Mouse (Mus musculus) cerebellum, adult 11 months (tissue): ENCODE results near the gene Psmb5.
A peak's percentile ranks its signal among the peaks of the same experiment; 100 is the strongest.

ENCODE experiments used
- DNase-seq: peaks from one replicate; pipeline ENCODE4 v3.0.0; 2022

The Psmb5 gene

DNA sequence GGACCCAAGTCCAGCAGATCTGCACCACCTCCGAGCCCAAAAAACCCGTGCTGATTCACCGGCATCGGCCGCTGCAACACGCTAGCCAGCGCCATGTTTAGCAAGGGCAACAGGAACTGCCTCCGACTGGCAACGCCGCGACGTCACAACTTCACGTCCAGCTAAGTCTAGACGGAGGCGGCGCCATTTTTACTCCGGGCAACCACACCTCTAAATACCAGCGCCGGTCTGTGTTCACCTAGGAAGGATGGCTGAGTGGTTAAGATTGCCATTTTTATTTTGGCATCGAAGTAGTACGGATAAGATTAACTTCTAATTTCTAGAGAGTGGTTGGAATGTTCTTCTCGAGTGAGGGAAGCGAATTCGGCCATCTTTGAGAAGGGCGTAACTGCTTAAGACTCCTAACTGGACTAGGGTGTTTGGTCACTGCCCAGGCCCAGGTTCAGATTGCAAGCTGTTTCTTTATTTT lies at the start of gene Psmb5:
Gene Psmb5, minus strand, starts transcription at position 126 of the 469 bp plus-strand sequence.
- peak; percentile 88 for DNase-seq

DNA sequence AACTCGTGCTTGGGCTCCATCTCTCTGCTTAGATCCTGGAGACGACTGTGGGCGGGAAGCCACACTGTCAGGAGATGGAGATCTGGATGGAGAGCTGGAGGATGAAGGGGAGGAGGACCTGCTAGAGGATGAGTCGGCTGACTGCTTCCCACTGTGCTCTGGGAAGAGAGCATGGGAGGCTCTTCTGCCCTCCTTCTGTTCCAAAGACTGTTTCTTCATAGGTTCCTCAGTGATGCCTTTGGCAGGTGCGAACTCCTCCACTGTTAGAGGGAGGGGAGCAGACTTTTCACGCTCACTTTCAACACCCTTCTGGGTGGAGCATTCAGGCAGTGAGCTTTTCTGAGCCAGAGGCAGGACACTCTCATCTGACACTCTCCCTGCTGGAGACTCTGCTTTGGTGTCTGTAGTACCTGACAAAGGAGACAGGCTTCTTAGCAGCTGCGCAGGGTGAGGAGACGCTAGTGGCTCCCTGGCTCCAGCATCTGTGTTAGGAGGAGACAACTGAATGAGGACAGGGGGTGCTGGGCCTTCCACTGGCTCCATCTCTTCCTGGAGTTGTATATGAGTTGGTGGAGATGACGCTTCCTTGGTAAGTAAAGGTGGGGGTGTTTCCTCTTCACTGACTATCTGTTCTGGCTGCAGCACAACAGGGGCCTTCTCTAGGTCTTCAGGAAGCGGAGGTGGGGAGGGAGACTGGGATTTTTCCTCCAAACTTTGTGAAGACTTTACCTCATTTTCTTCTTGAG lies 46.8 kb upstream of the Psmb5 start:
- DNase-seq, result no peak

DNA sequence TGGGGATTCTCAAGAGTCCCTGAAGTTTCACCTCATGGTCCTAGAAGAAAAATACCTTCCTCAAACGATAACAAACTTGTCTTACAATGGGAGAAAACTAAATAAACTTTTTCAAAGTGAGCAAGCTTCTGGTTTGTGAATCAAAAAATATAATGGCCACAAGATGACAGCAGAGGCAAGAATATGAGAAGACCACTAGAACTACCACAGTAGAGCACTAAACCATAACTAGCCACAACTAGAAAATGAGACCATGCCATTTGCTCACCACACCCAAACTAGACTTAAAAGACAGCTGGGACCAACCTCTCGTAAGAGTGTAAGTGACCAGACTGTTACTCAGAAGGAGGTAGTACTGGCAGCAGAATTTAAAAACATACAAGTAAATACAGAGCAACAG lies 42.2 kb upstream of the Psmb5 start:
- DNase-seq, result no peak

DNA sequence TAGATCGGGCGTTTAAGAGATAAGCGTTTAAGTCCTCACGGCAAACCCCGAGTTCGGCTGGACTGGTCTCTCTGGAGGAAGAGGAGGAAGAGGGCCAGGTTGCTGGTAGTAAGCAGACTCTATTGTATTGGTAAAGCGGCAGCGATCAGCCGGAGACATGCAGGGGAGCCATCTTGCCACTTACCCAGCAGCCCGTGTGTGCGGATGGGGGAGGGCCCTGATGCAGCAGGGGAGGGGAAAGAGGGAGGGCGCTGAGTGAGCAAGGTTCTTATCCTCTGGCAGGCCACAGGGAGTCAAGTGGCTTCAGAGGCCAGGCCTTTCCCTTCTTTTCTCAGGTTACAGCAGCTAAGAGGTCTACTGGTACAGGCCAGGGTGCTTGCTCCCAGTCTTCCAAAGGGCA lies 35.7 kb upstream of the Psmb5 start:
- DNase-seq, result peak; percentile 79

DNA sequence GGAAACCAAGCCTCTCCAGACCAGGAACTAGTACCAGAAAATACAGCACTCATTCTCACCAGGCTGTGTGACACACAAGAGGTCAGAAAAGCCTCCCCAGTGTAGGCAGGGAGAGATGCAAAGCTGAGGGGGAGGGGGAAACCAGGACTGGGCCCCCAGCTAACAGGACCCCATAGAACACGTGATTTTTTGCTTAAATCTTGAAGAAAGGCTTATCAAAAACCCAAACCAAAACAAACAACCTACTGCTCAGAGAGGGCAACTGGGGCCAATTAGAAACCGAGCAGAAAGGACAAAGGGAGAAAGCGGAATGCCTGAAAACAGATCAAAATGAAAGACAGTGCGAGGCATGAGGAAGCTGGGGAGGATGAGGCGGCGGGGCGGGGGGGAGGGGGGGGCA lies 35.0 kb upstream of the Psmb5 start:
- DNase-seq, result no peak

DNA sequence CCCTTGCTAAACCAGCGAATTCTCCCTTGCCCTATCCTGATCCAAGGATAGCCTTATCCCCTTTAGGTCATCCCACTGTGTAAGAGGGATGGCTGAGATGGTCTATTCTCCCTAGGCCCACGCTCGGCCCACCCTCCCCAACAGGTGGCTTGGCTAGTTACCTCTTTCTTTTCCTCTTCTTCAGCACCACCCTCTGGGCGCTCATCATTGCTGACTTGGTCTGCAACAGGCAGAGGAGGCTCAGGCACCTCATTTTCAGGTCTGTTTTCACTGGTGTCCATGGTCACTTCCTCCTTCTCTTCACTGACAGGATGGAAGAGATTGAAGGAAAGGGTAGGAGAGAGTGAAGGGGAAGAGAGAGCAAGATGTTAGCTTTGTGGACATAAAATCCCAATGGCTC lies 33.7 kb upstream of the Psmb5 start:
- DNase-seq, result no peak

DNA sequence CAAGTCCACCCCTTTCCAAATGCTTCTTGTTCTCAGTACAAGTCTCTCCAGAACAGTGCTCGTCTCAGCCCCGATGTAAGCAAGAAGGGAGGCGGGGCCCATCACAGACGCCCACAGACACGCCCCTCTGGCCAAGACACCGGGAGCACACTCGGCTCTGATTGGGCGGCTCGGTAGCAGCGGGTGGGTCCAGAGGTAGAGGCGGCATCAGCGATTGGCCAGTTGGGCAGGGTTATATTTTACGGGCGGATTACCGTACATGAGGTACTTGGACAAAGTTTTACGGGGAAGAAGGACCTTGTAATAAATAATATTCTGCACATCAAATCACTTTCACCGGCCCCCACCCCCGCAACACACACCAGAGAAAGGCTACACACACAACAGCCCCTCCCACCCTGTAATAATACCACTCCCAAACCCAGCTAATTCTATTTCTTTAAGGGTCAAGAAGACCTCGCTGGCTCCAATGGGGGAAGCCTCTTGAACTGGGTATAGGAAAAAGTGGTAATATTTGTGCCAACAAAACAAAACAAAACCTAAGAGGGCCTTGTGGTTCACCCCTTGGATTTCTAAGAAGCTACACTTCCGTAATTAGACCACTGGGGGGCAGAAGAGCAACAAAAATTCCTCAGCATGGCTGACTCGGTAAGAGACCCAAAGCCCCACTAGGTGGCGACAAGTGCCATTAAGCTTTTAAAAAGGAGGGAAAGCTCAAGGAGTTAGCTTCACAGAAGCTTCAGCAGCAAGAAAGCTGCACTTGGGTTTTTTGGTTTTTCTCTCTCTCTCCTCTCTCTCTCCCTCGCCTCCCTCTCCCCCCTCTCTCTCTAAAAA lies 33.0 kb upstream of the Psmb5 start:
- DNase-seq, result peak; percentile 77

DNA sequence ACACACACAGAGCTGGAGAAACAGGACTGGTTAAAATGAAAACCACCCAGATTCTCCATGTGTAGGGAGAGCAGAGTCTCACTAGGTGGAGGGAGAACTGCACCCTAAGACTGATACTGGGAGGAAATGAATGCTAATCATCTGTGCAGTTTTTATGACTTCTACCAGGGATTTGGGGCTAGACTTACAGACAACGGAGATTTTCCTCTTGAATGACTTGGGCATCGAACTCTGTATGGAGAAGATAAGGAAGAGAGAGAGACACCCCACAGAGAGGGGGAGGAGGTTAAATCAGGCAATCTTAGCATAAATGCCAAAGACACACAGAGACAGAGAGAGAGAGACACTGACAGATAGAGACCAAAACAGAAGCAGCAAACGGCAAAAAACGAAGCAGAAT lies 30.1 kb upstream of the Psmb5 start:
- DNase-seq, result no peak

DNA sequence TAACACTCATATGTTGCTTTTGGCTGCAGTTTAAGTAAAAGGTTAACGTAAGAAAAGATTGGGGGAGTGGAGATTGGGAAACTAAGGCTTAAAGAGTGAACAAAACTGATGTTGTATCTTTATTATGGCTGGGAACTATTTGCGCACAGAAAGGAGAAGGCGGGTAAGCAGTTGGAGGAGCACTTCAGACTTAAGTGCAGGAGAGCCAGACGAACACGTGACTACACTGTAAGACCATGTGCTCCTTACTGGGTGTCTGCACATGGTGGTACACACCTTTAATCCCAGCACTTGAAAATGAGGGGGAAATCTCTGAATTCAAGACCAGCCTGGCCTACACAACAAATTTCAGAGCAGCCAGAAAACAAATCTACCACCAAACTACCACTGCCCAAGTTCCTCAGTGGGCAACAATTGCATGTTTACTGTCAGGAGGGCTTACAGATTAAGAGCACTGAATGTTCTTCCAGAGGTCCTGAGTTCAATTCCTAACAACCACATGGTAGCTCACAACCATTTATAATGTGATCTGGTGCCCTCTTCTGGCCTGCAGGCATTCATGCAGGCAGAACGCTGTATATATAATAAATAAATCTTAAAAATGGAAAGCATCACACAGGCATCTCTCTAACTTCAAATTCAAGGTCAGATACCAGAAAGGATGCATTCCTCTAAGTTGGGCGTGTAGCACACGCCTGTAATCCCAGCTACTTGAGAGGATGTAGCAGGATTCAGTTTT lies 29.2 kb upstream of the Psmb5 start:
- DNase-seq, result no peak

DNA sequence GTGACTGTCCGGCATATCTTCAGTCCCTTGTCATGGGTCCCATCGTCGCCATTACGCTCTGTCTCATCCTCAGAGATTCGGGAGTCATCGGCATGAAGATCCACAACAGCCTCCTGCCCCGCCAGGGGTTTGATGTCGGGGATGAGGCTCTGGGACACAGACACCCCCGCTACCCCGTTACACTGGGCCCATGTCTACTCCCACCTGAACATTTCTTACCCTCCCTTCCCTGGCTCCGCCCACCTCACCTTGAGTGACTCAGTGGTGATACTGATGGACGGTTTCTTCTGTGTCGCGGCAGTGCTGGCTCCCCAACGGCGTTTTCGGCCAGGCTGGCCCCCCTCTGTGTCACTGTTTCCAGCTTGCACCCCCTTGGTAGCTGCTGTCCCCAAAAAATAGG lies 28.6 kb upstream of the Psmb5 start:
- DNase-seq, result no peak

DNA sequence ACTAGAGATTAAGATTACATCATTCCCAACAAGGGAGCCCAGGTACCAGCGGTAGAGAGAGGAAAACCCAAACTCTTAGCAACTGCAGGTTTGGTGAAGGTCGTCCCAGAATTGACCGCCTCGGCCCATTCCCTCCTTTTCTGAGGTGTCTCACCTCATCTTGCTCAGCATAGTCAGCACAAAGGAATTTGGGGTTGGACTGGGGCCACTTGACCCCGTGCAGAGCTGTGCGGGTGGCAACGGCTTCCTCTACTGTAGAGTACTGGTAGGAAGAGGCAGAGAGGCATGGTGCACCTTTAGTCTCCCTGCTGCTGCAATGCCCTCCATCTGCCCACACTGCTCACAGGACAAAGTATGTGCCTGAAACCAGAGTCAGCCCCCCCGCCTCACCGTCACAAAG lies 26.5 kb upstream of the Psmb5 start:
- DNase-seq, result no peak

DNA sequence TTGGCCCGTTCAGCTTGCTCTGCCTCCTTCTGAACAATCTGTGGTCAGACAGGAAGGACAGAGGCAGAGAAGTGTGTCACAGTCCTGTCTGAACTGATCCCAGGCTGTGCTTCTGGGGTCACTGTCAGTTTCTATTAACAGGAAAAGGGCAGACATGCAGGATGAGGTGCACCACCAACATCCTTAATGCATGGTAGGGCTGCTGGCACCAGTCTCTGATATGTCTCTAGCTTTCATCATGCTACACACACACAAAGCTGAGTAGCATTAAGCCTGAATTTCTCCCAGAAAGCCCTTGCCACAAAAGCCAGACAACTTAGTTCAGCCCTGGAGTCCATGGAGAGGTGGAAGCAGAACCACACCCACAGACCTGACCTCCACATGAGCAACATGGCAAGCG lies 25.2 kb upstream of the Psmb5 start:
- no peak for DNase-seq

DNA sequence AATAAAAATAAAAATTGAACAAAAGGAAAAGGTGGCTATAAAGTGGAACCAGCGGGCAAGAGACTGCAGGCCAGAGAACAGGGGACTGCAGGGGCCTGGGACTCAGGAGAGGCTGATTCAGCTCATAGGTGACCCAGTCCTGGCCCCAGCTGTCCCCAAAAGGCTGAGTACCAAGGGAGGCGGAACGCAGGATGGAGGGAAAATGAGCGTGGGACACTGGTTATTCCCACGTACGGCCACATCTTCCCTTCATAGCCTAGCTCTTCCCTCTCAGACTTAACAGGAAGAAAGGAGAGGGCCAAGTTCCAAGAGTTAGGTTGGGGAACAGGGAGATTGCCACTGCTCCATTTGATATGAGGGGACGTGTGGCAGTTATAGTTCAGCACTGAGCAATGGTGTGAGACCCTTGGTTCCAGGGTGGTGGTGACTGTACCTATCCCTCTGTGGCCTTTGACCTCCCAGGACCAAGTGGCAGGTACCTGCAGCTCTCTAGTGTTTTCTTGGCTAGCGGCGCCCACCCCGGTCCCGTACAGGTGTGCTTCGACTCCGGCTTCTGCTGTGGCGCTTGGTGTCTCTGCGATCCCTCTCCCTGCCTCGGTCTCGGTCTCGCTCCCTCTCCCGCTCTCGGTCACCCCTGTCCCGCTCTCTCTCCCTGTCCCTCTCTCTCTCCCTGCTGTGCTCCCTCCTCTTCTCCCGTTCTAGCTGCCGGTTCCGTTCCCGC lies 24.6 kb upstream of the Psmb5 start:
- no peak for DNase-seq

DNA sequence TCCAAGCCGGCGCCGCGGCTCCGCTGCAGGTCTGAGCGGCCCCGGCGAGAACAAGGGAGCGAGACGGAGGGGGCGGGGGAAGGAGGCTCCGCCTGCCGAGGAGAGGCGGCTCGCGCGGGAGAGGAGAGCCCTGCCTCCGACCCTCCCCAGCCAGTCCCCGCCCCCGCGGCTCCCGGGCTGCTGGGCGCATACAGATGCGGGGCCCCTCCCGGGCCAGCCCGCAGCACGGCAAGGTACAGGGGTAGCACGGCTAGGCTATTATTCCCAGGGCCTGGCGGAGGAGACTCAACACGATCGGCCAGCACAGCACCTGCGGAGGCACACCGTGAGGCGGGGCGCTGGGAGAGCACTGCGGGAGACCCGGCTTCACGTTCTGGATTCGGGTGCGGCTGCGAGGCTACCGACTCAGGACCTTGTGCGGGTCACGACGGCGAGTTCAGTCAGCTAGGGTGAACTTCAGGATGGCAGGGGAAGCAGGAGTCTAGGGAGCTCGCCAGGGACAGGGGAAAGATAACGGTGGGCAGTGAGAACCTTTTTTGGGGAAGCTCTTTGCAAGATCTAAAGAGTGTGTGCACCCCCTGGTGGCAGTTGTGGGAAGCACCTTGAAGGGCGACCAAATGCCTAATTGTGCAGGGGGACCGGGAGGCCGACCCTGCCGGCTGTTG lies 23.6 kb upstream of the Psmb5 start, which contains the start of gene Cdh24:
Gene Cdh24, minus strand, starts transcription at position 60 of the 665 bp plus-strand sequence.
- peak; percentile 78 for DNase-seq

DNA sequence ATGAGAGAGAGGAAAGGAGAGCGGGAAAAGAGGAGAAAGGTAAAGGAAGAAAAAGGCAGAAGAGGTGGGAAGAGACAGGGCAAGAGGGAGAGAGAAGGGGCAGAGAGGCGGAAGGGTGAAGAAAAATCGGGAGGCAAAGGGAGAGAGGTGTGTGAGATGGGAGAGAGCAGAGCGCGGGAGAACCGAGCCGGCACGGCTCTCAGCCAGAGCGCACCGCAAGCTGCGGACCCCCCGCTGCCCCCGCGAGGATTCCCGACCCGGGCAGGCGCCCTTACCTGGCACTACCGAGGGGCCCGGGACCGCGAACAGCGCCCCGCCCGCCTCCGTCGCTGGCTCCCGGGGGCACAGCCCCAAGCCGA lies 23.1 kb upstream of the Psmb5 start, which contains the start of gene Gm17606:
Gene Gm17606, plus strand, starts transcription at position 7 of the 359 bp plus-strand sequence.
- DNase-seq, result no peak

DNA sequence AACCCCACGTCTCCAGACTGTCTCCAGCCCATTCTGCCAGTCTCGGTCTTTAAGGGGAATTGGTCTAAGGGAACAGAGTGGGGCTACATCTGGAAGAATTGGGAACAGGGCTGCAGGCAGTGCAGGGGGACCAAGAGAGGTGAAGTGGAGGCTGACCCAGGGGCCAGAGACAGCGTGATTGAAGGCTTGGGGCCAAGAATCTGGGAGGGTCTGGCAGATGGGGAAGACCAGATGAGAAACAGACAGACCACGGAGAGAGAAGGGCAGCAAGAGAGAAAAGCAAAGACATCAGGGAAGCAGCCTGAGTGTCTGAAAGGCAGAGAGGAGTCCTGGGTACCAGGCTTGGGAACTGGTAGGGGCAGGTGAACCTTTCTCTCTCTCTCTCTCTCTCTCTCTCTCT lies 22.3 kb upstream of the Psmb5 start:
- DNase-seq, result no peak

DNA sequence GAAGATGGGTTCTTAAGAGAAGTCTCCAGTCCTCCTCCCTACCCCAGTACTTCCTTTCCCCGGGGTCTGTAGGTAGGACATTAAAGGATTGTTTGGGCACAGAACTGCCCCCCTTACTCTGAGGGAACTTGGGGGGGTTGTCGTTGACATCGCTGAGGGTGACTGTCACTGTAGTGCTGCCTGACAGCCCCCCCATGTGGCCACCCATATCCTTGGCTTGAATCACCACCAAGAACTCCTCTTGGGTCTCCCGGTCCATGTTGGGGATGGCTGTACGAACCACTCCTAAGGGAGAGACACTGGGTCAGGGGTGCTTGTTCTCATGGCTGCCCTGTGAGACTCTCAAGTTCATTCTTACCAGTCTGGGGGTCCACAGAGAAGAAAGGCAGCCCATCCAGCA lies 20.4 kb upstream of the Psmb5 start:
- DNase-seq, result no peak

DNA sequence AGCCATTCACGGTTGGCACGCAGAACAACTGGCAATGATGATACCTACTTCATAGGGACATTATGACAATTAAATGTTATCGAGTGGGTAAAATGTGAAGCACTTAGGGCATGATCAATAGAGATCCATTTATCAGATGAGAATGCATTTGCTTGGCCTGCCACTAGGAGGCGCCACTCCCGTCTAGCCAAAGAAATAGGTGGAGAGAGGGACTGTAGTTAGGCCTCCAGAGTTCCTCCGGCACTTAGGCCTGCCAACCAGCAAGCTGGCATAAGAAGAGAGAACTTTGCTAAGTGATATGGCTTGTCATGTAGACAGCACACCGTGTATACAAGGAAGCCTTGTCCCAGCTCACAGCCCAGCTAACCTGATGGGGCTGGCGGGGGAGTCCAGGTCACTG lies 19.1 kb upstream of the Psmb5 start:
- DNase-seq, result no peak

DNA sequence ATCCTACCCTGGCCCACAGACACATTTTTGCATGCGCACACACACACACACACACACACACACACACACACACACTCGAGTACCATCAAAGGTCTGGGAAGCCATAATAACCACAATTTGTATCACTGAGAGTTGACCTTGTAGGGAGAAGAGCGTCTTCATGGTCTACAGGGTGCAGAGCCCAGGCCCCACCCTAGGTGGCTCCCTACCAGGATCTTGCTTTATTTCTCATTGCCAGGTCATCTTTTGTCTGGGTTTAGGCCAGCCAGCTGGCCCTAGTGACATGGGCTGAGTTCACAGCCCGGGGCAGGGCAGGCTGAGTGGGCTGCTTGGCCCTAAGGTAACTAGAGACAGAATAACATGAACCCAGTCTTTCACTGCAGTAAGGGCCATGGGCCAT lies 16.4 kb upstream of the Psmb5 start:
- DNase-seq, result no peak

DNA sequence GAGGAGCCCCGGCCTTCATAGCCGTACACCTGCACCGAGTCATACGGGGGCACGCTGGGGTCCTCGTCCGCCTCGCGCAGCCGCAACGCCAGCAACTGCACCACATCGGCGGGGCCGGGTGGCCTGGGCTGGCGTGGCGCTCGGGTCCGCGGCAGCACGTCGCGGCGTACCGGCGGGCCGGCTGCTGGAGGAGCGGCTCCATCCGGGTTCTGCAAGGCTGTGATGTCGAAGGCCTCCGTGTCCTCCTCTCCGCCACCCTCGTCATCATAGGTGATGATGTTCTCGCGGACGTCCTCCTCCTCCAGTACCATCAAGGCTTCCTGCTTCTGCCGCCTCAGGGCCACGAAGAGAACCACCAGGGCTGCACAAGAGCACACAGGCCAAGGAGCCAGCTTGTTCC lies 14.4 kb upstream of the Psmb5 start:
- no peak for DNase-seq

DNA sequence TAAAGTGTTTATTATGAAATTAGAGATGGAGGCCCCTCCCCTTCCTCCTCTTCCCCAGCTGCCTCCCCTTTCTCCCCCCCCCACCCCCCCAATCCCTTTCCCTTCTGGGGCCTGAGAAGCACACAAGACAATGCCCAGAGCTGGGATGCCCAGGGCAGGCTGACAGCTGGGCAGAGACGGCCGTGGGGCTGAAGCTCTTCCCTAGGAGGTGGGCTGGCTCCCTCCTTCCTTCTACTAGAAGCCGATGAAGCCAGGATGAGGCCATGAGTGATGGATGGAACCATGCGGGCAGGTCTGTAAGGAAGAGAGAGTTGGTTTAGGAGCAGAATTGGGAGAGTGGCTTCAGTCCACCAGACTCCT lies 13.4 kb upstream of the Psmb5 start:
- DNase-seq, result no peak

DNA sequence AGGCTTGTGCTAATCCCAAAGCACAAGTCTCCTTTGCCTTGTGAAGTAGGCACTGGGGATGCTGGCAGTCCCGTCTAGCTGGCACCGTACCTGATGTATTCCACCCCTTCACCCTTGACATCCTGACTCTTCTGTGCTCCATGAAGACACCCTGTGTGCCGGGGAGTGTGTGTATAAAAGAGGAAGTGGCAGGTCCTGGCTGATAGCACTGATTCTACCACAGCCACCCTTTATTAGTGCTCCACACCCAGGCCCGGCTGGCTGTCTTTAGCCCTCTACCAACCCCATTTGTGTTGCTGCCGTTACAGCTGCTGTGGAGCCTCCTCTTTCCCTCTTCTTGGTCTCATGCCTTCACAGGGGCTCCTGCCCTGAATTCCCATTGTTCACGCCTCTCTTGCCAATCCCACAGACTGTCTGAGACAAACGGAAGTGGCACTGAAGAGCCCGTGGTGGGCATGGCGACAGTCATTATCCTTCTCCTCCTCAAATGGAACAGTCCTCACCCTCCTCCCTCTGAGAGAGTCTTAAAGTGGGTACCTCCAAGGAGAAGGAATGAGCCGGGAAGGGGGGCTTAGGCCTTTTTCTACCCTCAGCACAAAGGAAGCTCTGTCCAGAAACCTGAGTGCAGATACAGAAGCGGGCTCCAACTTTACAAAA lies 12.9 kb upstream of the Psmb5 start:
- no peak for DNase-seq
